Mouse (Mus musculus): ENCODE data around the gene Trpm3.
"Not testable (repeated sequence)": the region's sequence is repeated elsewhere in the genome, so short reads cannot be mapped to it uniquely, and the experiment has no call there.

Gene Trpm3

GRCm38 (mm10) chr19:22775191-22775695 is 636.4 kb downstream of the Trpm3 start:
- no peak for DNase-seq

- no peak for DNase-seq
Observed at GRCm38 (mm10) chr19:22780192-22780843, 641.5 kb downstream of the Trpm3 start.

- DNase-seq: no peak
Observed at GRCm38 (mm10) chr19:22781579-22781978, 642.7 kb downstream of the Trpm3 start.

GRCm38 (mm10) chr19:22783745-22784144 is 644.9 kb downstream of the Trpm3 start:
- DNase-seq: no peak

GRCm38 (mm10) chr19:22789753-22790152 is 650.9 kb downstream of the Trpm3 start:
- no peak for DNase-seq

GRCm38 (mm10) chr19:22796996-22797395 is 658.1 kb downstream of the Trpm3 start:
- DNase-seq: no peak

GRCm38 (mm10) chr19:22800471-22800870 is 661.6 kb downstream of the Trpm3 start:
- no peak for DNase-seq

GRCm38 (mm10) chr19:22803396-22803795 is 664.5 kb downstream of the Trpm3 start:
- DNase-seq: no peak

- no peak for DNase-seq
Observed at GRCm38 (mm10) chr19:22804311-22804710, 665.5 kb downstream of the Trpm3 start.

- DNase-seq: no peak
Observed at GRCm38 (mm10) chr19:22810247-22810646, 671.4 kb downstream of the Trpm3 start.

GRCm38 (mm10) chr19:22821741-22822140 is 682.9 kb downstream of the Trpm3 start:
- no peak for DNase-seq

- no peak for DNase-seq
Observed at GRCm38 (mm10) chr19:22823491-22823981, 684.7 kb downstream of the Trpm3 start.

GRCm38 (mm10) chr19:22825812-22826211 is 687.0 kb downstream of the Trpm3 start:
- DNase-seq: no peak

GRCm38 (mm10) chr19:22828198-22828742 is 689.4 kb downstream of the Trpm3 start:
- no peak for DNase-seq

GRCm38 (mm10) chr19:22841081-22842040 is 702.5 kb downstream of the Trpm3 start:
- no peak for DNase-seq

- DNase-seq: no peak
Observed at GRCm38 (mm10) chr19:22842697-22843096, 703.9 kb downstream of the Trpm3 start.

- DNase-seq: no peak
Observed at GRCm38 (mm10) chr19:22847696-22848095, 708.9 kb downstream of the Trpm3 start.

GRCm38 (mm10) chr19:22848251-22848650 is 709.4 kb downstream of the Trpm3 start:
- DNase-seq: no peak

GRCm38 (mm10) chr19:22848783-22849576 is 710.1 kb downstream of the Trpm3 start:
- DNase-seq: no peak

GRCm38 (mm10) chr19:22851423-22851822 is 712.6 kb downstream of the Trpm3 start:
- not testable (repeated sequence) for DNase-seq

GRCm38 (mm10) chr19:22859644-22860043 is 720.8 kb downstream of the Trpm3 start:
- no peak for DNase-seq

GRCm38 (mm10) chr19:22867456-22867855 is 728.6 kb downstream of the Trpm3 start:
- no peak for DNase-seq
